Mouse (Mus musculus) kidney, embryonic 14.5 days (tissue): ENCODE data around the gene Rsph3b. TPM values are rescaled to one million over a fixed set of nuclear protein-coding genes. Genes with fewer than 3 reads are reported as not detected.
"Not testable (repeated sequence)": the region's sequence is repeated elsewhere in the genome, so short reads cannot be mapped to it uniquely, and the experiment has no call there.

ENCODE experiments used
- ATAC-seq: fragments of 200-750 bp; cut with Nextera tagmentation; 2 replicates; pipeline ENCODE4 v1.8.0; 2017; ENCODE audit warnings: moderate number of reproducible peaks, mild to moderate bottlenecking, moderate TSS enrichment, moderate library complexity; ENCODE audit not compliant: low FRiP score, low TSS enrichment
- H3K27ac ChIP-seq: fragments of 300-500 bp; sonication (generic); 2 replicates; pipeline ENCODE4 v1.5.1; 2014; ENCODE audit warnings: low read depth, mild to moderate bottlenecking, low read length, moderate library complexity, mixed read lengths
- H3K27me3 ChIP-seq: fragments of 300-500 bp; sonication (generic); 2 replicates; pipeline ENCODE4 v1.6.1; 2014; ENCODE audit warnings: mild to moderate bottlenecking, low read length; ENCODE audit not compliant: control insufficient read depth, insufficient read depth
- H3K36me3 ChIP-seq: fragments of 300-500 bp; sonication (generic); 2 replicates; pipeline ENCODE4 v1.6.1; 2014; ENCODE audit warnings: low read length, mixed read lengths; ENCODE audit not compliant: control insufficient read depth, insufficient read depth
- H3K4me1 ChIP-seq: fragments of 300-500 bp; sonication (generic); 2 replicates; pipeline ENCODE4 v1.6.1; 2014; ENCODE audit warnings: low read length, mixed read lengths; ENCODE audit not compliant: control insufficient read depth, insufficient read depth
- H3K4me2 ChIP-seq: fragments of 300-500 bp; sonication (generic); replicated peaks from 2 replicates; pipeline ENCODE4 v1.6.1; 2014; ENCODE audit warnings: low read depth, mild to moderate bottlenecking, low read length
- H3K4me3 ChIP-seq: fragments of 300-500 bp; sonication (generic); 2 replicates; pipeline ENCODE4 v1.5.1; 2014; ENCODE audit warnings: mild to moderate bottlenecking, low read length
- H3K9ac ChIP-seq: fragments of 300-500 bp; sonication (generic); 2 replicates; pipeline ENCODE4 v1.6.1; 2014; ENCODE audit warnings: low read depth, mild to moderate bottlenecking, low read length, moderate library complexity
- H3K9me3 ChIP-seq: fragments of 300-500 bp; sonication (generic); 2 replicates; pipeline ENCODE4 v1.6.1; 2016; ENCODE audit warnings: low read length; ENCODE audit not compliant: control insufficient read depth
- WGBS: fragments of 180-500 bp; shearing (Covaris S2); extraction: QIAGEN DNeasy Blood & Tissue Kit; methylation state at CpG from one replicate; pipeline ENCODE4 v1.1.7; 2014; 5-methylcytosine and 5-hydroxymethylcytosine counted together
- polyA plus RNA-seq: library from polyadenylated mRNA; unstranded; fragments of >200 nt; fragmentation: Nextera tagmentation; extraction: Ambion mirVana; gene quantifications from 2 replicates; pipeline ENCODE4 v1.2.1, GENCODE M21; 2014

Gene Rsph3b
- polyA plus RNA-seq, 1 experiment from 2014 or later: 45.0 TPM

DNA sequence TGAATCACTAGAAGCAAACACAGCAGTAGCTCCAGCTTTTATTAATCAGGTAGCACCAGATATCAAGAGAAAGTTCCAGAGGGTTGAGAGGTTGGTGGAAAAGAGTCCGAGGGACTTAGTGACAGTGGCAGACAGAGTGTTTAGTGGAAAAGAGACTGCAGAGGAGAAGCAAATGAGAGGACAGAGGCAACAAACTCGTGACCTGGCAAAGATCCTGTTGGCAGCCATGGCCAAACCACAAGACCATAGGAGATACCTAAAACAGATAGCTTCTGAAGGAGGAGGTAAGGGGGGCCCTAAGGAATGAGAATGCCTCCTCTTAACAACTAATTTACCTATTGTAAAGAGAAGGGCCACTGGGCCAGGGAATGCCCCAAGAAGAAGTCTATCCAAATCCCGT is 29.1 kb downstream of the Rsph3b start:
- not testable (repeated sequence) for H3K27me3 ChIP-seq, H3K4me2 ChIP-seq, H3K36me3 ChIP-seq, H3K4me3 ChIP-seq, ATAC-seq, H3K27ac ChIP-seq, H3K9me3 ChIP-seq, H3K9ac ChIP-seq, H3K4me1 ChIP-seq
- WGBS: 83% methylated on average over 3 of the region's 3 CpGs

DNA sequence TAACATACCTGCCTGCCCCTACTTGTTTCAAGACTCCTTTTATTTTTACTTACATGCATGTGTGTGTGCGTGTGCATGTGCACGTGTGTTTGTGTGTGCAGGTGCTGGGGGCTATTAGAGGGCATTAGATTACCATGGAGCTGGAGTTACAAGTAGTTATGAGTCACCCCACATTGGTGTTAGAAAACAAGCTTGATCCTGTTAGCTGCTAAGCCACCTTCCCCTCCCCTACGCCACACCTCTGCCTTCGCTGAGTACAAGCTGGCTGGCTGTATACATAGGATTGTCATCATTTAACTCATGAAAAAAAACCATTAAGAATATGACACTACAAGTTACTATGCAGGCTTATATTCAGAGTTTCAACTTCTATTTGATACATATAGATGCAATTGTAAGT is 33.2 kb downstream of the Rsph3b start:
- not testable (repeated sequence) for H3K4me2 ChIP-seq, H3K27ac ChIP-seq, H3K9me3 ChIP-seq, H3K4me3 ChIP-seq, ATAC-seq, H3K36me3 ChIP-seq, H3K9ac ChIP-seq, H3K4me1 ChIP-seq, H3K27me3 ChIP-seq
- WGBS: 100% methylated on average over 2 of the region's 4 CpGs

DNA sequence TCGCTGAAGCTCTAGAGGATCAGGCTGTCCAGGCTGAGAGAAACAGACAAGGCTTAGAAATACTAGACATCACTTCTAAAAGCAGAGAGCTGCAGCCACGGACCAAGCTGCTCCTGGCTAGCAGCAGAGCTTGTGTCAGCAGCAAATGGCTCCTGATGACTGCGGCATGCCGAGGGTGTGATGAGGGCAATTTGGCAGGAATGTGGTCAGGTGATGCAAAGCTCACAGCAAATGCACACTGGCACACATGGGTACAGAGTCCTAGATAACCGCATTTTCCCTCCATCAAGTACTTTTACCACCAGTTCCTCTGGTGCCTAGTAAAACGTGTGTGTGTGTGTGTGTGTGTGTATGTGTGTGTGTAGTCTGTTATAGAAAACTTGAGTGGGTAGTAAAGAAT is 34.4 kb downstream of the Rsph3b start:
- H3K4me3 ChIP-seq, H3K36me3 ChIP-seq, H3K27me3 ChIP-seq, H3K9me3 ChIP-seq, H3K27ac ChIP-seq, H3K4me2 ChIP-seq, H3K9ac ChIP-seq, ATAC-seq, H3K4me1 ChIP-seq: not testable (repeated sequence)
- 29% methylated on average over 2 of the region's 6 CpGs for WGBS

DNA sequence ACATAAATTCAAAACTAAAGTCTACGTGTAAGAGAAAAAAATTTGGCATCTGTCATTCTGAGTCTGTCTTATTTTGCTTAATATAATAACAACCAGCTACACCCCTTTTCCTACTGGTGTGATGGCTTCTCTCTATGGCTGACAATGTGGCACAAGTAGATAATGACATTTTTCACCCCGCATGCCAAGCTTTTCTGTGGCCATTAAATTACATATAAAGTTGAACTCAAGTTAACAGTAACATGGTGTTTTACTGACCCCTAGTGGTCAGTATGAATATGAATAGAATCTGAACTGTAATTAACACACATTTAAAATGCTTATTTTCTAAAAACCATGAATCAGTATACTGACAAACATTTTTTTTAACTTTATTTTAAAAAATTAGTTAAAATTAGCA is 48.1 kb downstream of the Rsph3b start:
- H3K27me3 ChIP-seq, H3K27ac ChIP-seq, H3K9me3 ChIP-seq, H3K4me1 ChIP-seq, ATAC-seq, H3K4me3 ChIP-seq, H3K36me3 ChIP-seq, H3K4me2 ChIP-seq, H3K9ac ChIP-seq: not testable (repeated sequence)
- 78% methylated on average over 1 of the region's 2 CpGs for WGBS

DNA sequence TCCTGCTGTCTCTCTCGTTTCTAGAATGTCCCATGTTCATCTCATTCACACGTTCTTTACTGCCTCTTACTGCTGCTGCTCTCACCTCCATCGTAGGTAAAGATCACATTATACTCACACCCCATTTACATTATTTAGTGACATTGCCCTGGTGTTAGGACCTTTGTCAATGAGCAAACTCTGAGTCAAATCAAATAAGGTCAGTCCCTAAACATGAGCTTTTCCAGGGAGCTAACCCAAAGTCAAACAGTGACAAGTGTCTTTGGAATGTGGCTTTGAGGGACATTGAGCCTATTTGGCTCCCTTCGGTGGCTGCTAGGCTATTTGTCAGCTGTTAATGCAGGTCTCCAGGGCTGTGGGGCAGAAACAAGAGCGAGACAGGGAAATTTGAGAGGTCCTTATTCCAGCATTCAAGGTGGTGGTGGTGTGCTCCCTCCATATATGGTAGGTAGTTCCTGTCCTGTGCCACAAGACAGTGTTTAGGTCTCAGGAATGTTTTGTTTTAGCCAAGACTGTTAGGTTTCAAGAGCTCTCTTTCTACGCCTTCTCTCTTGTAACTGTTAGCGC is 50.4 kb downstream of the Rsph3b start:
- H3K27ac ChIP-seq, H3K4me3 ChIP-seq, ATAC-seq, H3K4me2 ChIP-seq, H3K9ac ChIP-seq, H3K4me1 ChIP-seq, H3K9me3 ChIP-seq, H3K36me3 ChIP-seq, H3K27me3 ChIP-seq: not testable (repeated sequence)
- 42% methylated on average over 7 of the region's 7 CpGs for WGBS

DNA sequence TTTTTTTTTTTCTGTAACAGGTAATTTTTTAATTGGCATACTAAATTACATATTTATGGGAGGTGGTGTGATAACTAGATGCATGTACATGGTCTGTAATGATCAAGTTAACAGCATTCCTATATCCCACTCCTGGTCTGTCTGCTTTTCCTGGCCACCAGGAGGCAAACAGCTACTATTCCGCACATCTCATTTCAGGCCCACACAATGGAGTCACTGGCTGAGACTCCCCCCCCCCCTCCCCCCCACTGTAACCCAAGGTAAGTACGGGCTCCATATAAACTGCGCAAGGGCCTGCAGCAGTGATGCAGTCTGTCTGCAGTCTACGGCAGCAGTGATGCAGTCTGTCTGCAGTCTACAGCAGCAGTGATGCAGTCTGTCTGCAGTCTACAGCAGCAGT is 51.7 kb downstream of the Rsph3b start:
- 56% methylated on average over 4 of the region's 4 CpGs for WGBS
- Histone ChIP-seq H3K4me1 (no peaks in the 10 kb centered on the region), H3K27me3 (no peaks in the 10 kb centered on the region), H3K9me3 (no peaks in the 10 kb centered on the region), H3K4me3 (no peak overlapping the region), H3K27ac (no peak overlapping the region), H3K4me2 (no peak overlapping the region), H3K36me3 (no peaks in the 10 kb centered on the region), H3K9ac (no peak overlapping the region)
- ATAC-seq: no peak

DNA sequence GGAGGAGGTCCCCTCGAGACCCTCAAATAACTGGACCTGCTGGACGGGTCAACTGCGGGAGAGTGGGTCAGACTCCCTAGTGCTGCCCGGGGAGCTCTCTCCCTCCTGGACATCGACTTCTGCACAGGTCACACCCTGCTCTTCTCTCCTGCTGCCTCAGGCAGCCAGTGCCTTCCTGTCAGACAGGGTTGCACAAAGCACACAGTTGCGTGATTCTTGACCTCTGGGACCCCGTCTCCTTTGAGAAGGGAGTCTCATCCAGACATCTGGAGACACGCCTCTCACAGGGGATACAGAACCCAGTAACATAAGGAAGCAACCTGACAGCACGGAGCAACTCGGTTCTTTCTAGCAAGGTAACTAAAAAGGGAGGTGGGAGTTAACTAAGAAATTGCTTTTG is 55.1 kb downstream of the Rsph3b start:
- no peak overlapping the region for H3K4me3 ChIP-seq
- WGBS: 71% methylated on average over 10 of the region's 10 CpGs
- no peaks in the 10 kb centered on the region for H3K9me3 ChIP-seq
- ATAC-seq: no peak
- H3K4me2 ChIP-seq: no peak overlapping the region
- H3K27ac ChIP-seq: no peak overlapping the region
- H3K27me3 ChIP-seq: no peaks in the 10 kb centered on the region
- no peaks in the 10 kb centered on the region for H3K36me3 ChIP-seq
- no peak overlapping the region for H3K9ac ChIP-seq
- H3K4me1 ChIP-seq: no peaks in the 10 kb centered on the region

DNA sequence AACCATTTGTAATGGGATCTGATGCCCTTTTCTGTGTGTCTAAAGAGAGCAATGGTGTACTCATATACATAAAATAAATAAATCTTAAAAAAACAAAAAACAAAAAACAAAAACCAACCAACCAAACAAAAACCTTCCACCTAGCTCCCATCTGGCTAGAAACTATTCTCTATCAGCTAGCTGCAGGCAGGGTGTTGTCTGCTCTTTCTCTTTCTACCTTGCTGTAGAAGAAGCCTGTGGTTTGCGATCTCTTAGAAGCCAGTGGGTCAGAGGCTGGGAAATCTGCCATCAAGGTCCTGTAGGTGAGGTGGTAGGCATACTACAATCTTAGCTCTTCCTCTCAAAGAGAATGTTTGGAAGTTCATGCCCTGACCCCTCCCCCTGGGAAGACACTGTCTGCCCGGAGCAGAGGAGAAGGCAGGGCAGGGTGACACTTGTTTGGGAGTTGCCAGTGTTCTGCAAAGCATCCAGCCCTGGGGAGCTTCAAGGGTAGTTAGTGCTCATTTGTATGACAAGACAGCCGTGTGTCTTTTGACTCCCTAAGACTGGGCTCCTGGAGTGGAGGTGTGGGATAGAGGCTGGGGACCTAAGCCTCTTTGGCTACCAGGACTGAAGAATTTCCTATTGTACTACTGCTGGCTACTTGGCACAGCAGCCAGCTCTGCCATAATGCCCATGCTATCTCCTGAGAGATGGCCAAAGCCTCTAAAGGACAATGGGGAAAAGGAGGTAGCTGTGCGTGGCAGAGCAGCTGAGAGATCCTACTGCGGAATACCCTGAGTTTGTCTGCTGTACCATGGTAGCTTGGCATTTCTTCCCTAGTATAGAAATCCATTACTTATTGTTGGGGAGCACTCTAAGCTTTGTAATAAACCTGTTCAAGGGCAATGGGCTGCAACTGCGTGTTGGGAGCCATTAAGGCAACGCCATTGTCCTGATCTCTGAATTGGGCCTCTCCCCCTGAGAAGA is 56.2 kb downstream of the Rsph3b start:
- ATAC-seq: no peak
- Histone ChIP-seq H3K4me3 (no peak overlapping the region), H3K27ac (no peak overlapping the region), H3K27me3 (no peaks in the 10 kb centered on the region), H3K9ac (no peak overlapping the region), H3K9me3 (no peaks in the 10 kb centered on the region), H3K4me2 (no peak overlapping the region), H3K4me1 (no peaks in the 10 kb centered on the region), H3K36me3 (no peaks in the 10 kb centered on the region)
- WGBS: 76% methylated on average over 7 of the region's 7 CpGs

DNA sequence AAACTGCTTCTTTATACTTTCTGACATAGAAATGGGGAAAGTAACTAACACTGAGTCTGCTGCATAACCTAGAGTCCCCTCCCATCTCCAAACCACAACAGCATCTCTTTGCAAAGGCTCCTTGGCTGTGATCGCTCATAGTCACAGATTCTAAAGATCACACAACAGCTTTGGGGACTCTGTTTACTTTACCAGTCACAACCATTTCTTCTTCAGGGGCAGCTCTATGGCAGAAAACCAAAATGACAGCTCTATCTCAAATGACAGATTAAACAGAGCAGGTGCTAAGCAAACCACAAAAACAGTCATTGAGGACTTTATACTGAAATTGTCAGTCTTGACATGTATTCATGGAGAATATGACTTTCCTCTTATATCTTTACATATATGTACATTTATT is 62.0 kb downstream of the Rsph3b start:
- Histone ChIP-seq H3K36me3 (no peaks in the 10 kb centered on the region), H3K27ac (no peak overlapping the region), H3K4me3 (no peak overlapping the region), H3K27me3 (no peaks in the 10 kb centered on the region), H3K9ac (no peak overlapping the region), H3K4me1 (no peaks in the 10 kb centered on the region), H3K9me3 (no peaks in the 10 kb centered on the region), H3K4me2 (no peak overlapping the region)
- ATAC-seq: no peak
- WGBS: 93% methylated on average over 1 of the region's 1 CpGs
